Mouse (Mus musculus) liver, adult (tissue): ENCODE measurements at regions not wholly inside any gene's neighbourhood (a gene's known extent, or its start where the extent isn't known, plus 50 kb on each side); places are given as distances from the start of the nearest gene placed in this dataset.

ENCODE experiments used
- GATA4 ChIP-seq: IDR thresholded peaks from 2 replicates; pipeline ENCODE4 v1.6.1; 2014; ENCODE audit warnings: mild to moderate bottlenecking, low read length; ENCODE audit not compliant: insufficient replicate concordance

GRCm38 (mm10) chr8:34523849-34524248 lies 412.3 kb upstream of the Gm10131 start:
- no peak for TF ChIP-seq GATA4

- TF ChIP-seq GATA4, result no peak
Observed at GRCm38 (mm10) chr8:34521316-34521715, 409.8 kb upstream of the Gm10131 start.

- no peak for TF ChIP-seq GATA4
Observed at GRCm38 (mm10) chr8:34520664-34521063, 409.1 kb upstream of the Gm10131 start.

GRCm38 (mm10) chr8:34513459-34514090 lies 402.0 kb upstream of the Gm10131 start:
- TF ChIP-seq GATA4, result no peak

- TF ChIP-seq GATA4, result peak; percentile 64
Observed at GRCm38 (mm10) chr8:34505829-34506555, 394.5 kb upstream of the Gm10131 start.

GRCm38 (mm10) chr8:34505102-34505501 lies 393.6 kb upstream of the Gm10131 start:
- TF ChIP-seq GATA4, result no peak

- TF ChIP-seq GATA4, result peak; percentile 88
Observed at GRCm38 (mm10) chr8:34502606-34503162, 391.1 kb upstream of the Gm10131 start.

GRCm38 (mm10) chr8:34499196-34499595 lies 387.7 kb upstream of the Gm10131 start:
- no peak for TF ChIP-seq GATA4

GRCm38 (mm10) chr8:34496751-34497150 lies 385.2 kb upstream of the Gm10131 start:
- no peak for TF ChIP-seq GATA4

- TF ChIP-seq GATA4, result no peak
Observed at GRCm38 (mm10) chr8:34495974-34496373, 384.4 kb upstream of the Gm10131 start.

GRCm38 (mm10) chr8:34488746-34489400 lies 377.3 kb upstream of the Gm10131 start:
- no peak for TF ChIP-seq GATA4

GRCm38 (mm10) chr8:34486433-34487096 lies 375.0 kb upstream of the Gm10131 start:
- no peak for TF ChIP-seq GATA4

- TF ChIP-seq GATA4, result no peak
Observed at GRCm38 (mm10) chr8:34485905-34486304, 374.4 kb upstream of the Gm10131 start.

- no peak for TF ChIP-seq GATA4
Observed at GRCm38 (mm10) chr8:34485346-34485745, 373.8 kb upstream of the Gm10131 start.
